In genomic region chr8:122171823-122172222, GRCm38 (mm10) we compare ENCODE assay signal across 7 mouse cellular contexts.
"Had no signal": no experiment of that assay in that cellular context is flagged by ENCODE, and none has a peak within 500 bp of the region (broad histone marks: within the 10 kb centered on the region; RNA-seq: fewer than 3 reads in every experiment).

No protein-coding gene starts in this region.

- DNase-seq: kidney, postnatal 14 days; kidney, postnatal 4 days; left cerebral cortex, postnatal 4 days; liver, postnatal 0 days; lung, embryonic 14.5 days; thymus, adult 18-20 months; thymus, postnatal 36 days had no signal
